Mouse (Mus musculus): ENCODE data around the gene Aurkaip1.
"Not testable (repeated sequence)": the region's sequence is repeated elsewhere in the genome, so short reads cannot be mapped to it uniquely, and the experiment has no call there.

Gene Aurkaip1
- long read RNA-seq, experiment 1, transcript Aurkaip1-202 (4 exons, 773 nt): minor isoform, 5 of 225 reads
- long read RNA-seq, experiment 1, transcript Aurkaip1-203 (3 exons, 1,029 nt): minor isoform, 21 of 225 reads
- long read RNA-seq, experiment 1, transcript Aurkaip1-201 (4 exons, 1,159 nt): major isoform, 184 of 225 reads
- long read RNA-seq, experiment 1, partial matches to known transcripts: 6 of 225 reads
- long read RNA-seq, experiment 1, other reads (novel, unspliced or antisense): 9 of 225 reads
- long read RNA-seq, experiment 2, transcript Aurkaip1-201 (4 exons, 1,159 nt): major isoform, 160 of 227 reads
- long read RNA-seq, experiment 2, transcript Aurkaip1-203 (3 exons, 1,029 nt): minor isoform, 38 of 227 reads
- long read RNA-seq, experiment 2, partial matches to known transcripts: 13 of 227 reads
- long read RNA-seq, experiment 2, other reads (novel, unspliced or antisense): 12 of 227 reads

GRCm38 (mm10) chr4:155831205-155831766, at the start of gene Aurkaip1:
TSS of gene Aurkaip1 (plus strand) at chr4:155831272.
- intact Hi-C loops (cut with DNase I): no loop called here

- intact Hi-C loops (cut with DNase I): no loop called here
These were observed 47.5 kb upstream of the Aurkaip1 start for GRCm38 (mm10) chr4:155783486-155784080.

GRCm38 (mm10) chr4:155784081-155784701, 46.9 kb upstream of the Aurkaip1 start:
- intact Hi-C loops (cut with DNase I): no loop called here

- intact Hi-C loops (cut with DNase I): no loop called here
These were observed 45.8 kb upstream of the Aurkaip1 start for GRCm38 (mm10) chr4:155785246-155785645.

- intact Hi-C loops (cut with DNase I): no loop called here
These were observed 45.3 kb upstream of the Aurkaip1 start, which contains the start of gene Tmem88b for GRCm38 (mm10) chr4:155785819-155786218. TSS of gene Tmem88b (minus strand) at chr4:155785874.

- intact Hi-C loops (cut with DNase I): no loop called here
These were observed 42.8 kb upstream of the Aurkaip1 start for GRCm38 (mm10) chr4:155788300-155788699.

GRCm38 (mm10) chr4:155788833-155789232, 42.2 kb upstream of the Aurkaip1 start:
- intact Hi-C loops (cut with DNase I): not testable (repeated sequence)

- intact Hi-C loops (cut with DNase I): no loop called here
These were observed 41.0 kb upstream of the Aurkaip1 start, which contains the start of gene Ankrd65 for GRCm38 (mm10) chr4:155790021-155790489. TSS of gene Ankrd65 (plus strand) at chr4:155790439.

- intact Hi-C loops (cut with DNase I): no loop called here
These were observed 40.4 kb upstream of the Aurkaip1 start for GRCm38 (mm10) chr4:155790650-155791161.

- intact Hi-C loops (cut with DNase I): no loop called here
These were observed 39.7 kb upstream of the Aurkaip1 start for GRCm38 (mm10) chr4:155791240-155791933.

- intact Hi-C loops (cut with DNase I): no loop called here
These were observed 37.3 kb upstream of the Aurkaip1 start for GRCm38 (mm10) chr4:155793730-155794129.

- intact Hi-C loops (cut with DNase I): no loop called here
These were observed 29.0 kb upstream of the Aurkaip1 start for GRCm38 (mm10) chr4:155802075-155802474.

- intact Hi-C loops (cut with DNase I): no loop called here
These were observed 28.2 kb upstream of the Aurkaip1 start, which contains the start of gene Mrpl20 for GRCm38 (mm10) chr4:155802741-155803339. TSS of gene Mrpl20 (plus strand) at chr4:155802878.

- intact Hi-C loops (cut with DNase I): no loop called here
These were observed 27.6 kb upstream of the Aurkaip1 start for GRCm38 (mm10) chr4:155803340-155804041.

GRCm38 (mm10) chr4:155807841-155808240, 23.2 kb upstream of the Aurkaip1 start:
- intact Hi-C loops (cut with DNase I): no loop called here

- intact Hi-C loops (cut with DNase I): no loop called here
These were observed 19.0 kb upstream of the Aurkaip1 start, which contains the start of gene Ccnl2 for GRCm38 (mm10) chr4:155811929-155812664. TSS of gene Ccnl2 (plus strand) at chr4:155812489.

GRCm38 (mm10) chr4:155812665-155813181, 18.3 kb upstream of the Aurkaip1 start:
- intact Hi-C loops (cut with DNase I): no loop called here

GRCm38 (mm10) chr4:155817533-155817932, 13.5 kb upstream of the Aurkaip1 start:
- intact Hi-C loops (cut with DNase I): no loop called here
